Mouse (Mus musculus) left cerebral cortex, postnatal 36 days (tissue): ENCODE measurements around the gene Adamtsl1. TPM values are rescaled to one million over a fixed set of nuclear protein-coding genes. Genes with fewer than 3 reads are reported as not detected.

Experiments
- DNase-seq, 2 experiments: peaks; one replicate each; pipeline ENCODE4 v3.0.0; 2021 to 2022; ENCODE audit warnings: low spot score in 2 of 2, mixed read lengths in 1 of 2
- intact Hi-C: fragments of 180-260 bp; cut with DNase I; formaldehyde crosslinking; loops from one replicate; pipeline ENCODE4 v1.15.1; 2025
- total RNA-seq, 2 experiments: library from RNA; stranded (reverse); gene quantifications; 2 replicates each; pipeline ENCODE4 v1.2.3; 2021

Adamtsl1 gene
- total RNA-seq, 2 experiments from 2014 or later, result 4.3 to 4.5 TPM

GRCm38 (mm10) chr4:86326638-86327037, 812.7 kb downstream of the Adamtsl1 start:
- intact Hi-C loops, result no loop called here
- DNase-seq, result no peak

- intact Hi-C loops, result no loop called here
- DNase-seq, result no peak
These were observed 815.5 kb downstream of the Adamtsl1 start for GRCm38 (mm10) chr4:86329481-86329880.

GRCm38 (mm10) chr4:86335861-86336415, 822.0 kb downstream of the Adamtsl1 start:
- intact Hi-C loops, result no loop called here
- no peak for DNase-seq

GRCm38 (mm10) chr4:86337216-86337765, 823.3 kb downstream of the Adamtsl1 start:
- intact Hi-C loops, result no loop called here
- DNase-seq, result no peak

GRCm38 (mm10) chr4:86349341-86349740, 835.4 kb downstream of the Adamtsl1 start:
- DNase-seq, result no peak
- intact Hi-C loops, result no loop called here

GRCm38 (mm10) chr4:86352121-86352520, 838.1 kb downstream of the Adamtsl1 start:
- no peak for DNase-seq
- intact Hi-C loops, result no loop called here

- intact Hi-C loops, result no loop called here
- DNase-seq, result no peak
These were observed 839.6 kb downstream of the Adamtsl1 start for GRCm38 (mm10) chr4:86353550-86353949.

- intact Hi-C loops, result no loop called here
- DNase-seq, result peak in 1 of 2 experiments; percentile 7
These were observed 845.4 kb downstream of the Adamtsl1 start for GRCm38 (mm10) chr4:86359398-86359797.

- DNase-seq, result no peak
- intact Hi-C loops, result no loop called here
These were observed 855.1 kb downstream of the Adamtsl1 start for GRCm38 (mm10) chr4:86369055-86369454.

GRCm38 (mm10) chr4:86373166-86373565, 859.2 kb downstream of the Adamtsl1 start:
- intact Hi-C loops, result loop anchor here (10.0 kb wide), 1 partner anchor 538 kb away; no protein-coding TSS in a partner anchor
- DNase-seq, result no peak

GRCm38 (mm10) chr4:86383124-86383523, 869.2 kb downstream of the Adamtsl1 start:
- intact Hi-C loops, result no loop called here
- DNase-seq, result no peak

GRCm38 (mm10) chr4:86385121-86385520, 871.1 kb downstream of the Adamtsl1 start:
- intact Hi-C loops, result no loop called here
- DNase-seq, result no peak

GRCm38 (mm10) chr4:86388430-86388829, 874.5 kb downstream of the Adamtsl1 start:
- intact Hi-C loops, result no loop called here
- no peak for DNase-seq

- DNase-seq, result no peak
- intact Hi-C loops, result no loop called here
These were observed 877.2 kb downstream of the Adamtsl1 start for GRCm38 (mm10) chr4:86391176-86391575.

GRCm38 (mm10) chr4:86395636-86396035, 881.7 kb downstream of the Adamtsl1 start:
- intact Hi-C loops, result no loop called here
- DNase-seq, result no peak

- no peak for DNase-seq
- intact Hi-C loops, result no loop called here
These were observed 882.8 kb downstream of the Adamtsl1 start for GRCm38 (mm10) chr4:86396672-86397288.

- DNase-seq, result no peak
- intact Hi-C loops, result no loop called here
These were observed 883.5 kb downstream of the Adamtsl1 start for GRCm38 (mm10) chr4:86397470-86397869.

GRCm38 (mm10) chr4:86401116-86401515, 887.1 kb downstream of the Adamtsl1 start:
- DNase-seq, result no peak
- intact Hi-C loops, result no loop called here

- intact Hi-C loops, result no loop called here
- no peak for DNase-seq
These were observed 892.7 kb downstream of the Adamtsl1 start for GRCm38 (mm10) chr4:86406501-86407199.

- intact Hi-C loops, result no loop called here
- no peak for DNase-seq
These were observed 893.2 kb downstream of the Adamtsl1 start for GRCm38 (mm10) chr4:86407200-86407527.

- DNase-seq, result no peak
- intact Hi-C loops, result no loop called here
These were observed 894.4 kb downstream of the Adamtsl1 start for GRCm38 (mm10) chr4:86408421-86408820.
